Mouse (Mus musculus) activated CD4-positive, CD25-positive, alpha-beta regulatory T cell, adult 9 weeks (primary cell): ENCODE results near the gene B430218F22Rik. TPM values are rescaled to one million over a fixed set of nuclear protein-coding genes. Genes with fewer than 3 reads are reported as not detected.

Source experiments
- polyA plus RNA-seq: library from polyadenylated mRNA; unstranded; fragments of 100-300 nt; shearing (Covaris generic); gene quantifications from one replicate; pipeline ENCODE4 v1.2.1, GENCODE M21; 2017

B430218F22Rik gene
- 0.31 TPM for polyA plus RNA-seq

DNA sequence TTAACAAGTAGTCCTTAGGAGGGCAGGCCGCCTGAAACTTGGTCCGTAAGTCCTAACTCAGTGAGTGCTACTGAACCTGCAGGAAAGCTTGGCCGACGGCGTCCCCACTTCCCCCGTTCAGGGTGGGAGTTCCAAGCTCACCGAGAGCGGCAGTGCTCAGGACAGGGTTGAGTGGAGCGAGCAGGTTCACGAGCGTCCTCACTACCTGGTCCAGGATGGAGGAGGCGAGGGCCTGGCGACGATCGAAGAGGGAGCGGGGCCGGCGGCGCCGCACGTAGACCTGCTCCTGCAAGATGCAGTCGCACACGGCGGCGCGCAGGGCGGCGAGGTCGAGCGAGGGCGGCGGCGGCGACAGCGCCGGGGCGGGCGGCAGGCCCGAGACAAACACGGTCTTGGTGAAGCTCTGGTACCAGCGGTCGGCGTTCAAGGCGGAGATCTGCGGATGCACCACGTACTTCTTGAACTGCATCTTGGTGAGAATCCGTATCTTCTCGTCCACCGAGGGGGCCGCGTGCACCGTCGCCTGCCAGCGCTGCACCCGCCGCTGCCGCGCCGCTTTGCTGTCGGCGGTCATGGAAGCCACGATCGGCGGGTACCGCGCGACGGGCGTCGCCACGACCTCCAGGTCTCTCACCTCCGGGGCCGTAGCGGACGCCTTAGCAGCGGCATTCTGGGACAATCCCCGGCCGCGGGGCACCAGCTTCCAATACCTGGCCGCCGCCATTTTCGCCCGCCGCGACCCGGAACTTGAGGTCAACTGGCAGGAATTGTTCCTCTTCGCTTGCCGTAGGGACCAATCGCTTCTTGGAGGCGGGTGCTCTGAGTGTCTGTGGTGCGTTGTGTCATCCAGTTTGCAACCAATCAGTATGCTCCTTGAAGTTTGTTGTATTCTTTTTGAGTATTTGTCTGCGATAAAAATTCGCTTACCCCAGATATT is at the start of gene B430218F22Rik, which contains the start of gene Mrps30:
Gene B430218F22Rik, plus strand, starts transcription at position 120 of the 937 bp plus-strand sequence.
Gene Mrps30, minus strand, starts transcription at position 742 of the 937 bp plus-strand sequence.

Other genes starting within 250 kb of the B430218F22Rik start
- gene Mrps30, start 622 bp downstream of the B430218F22Rik start, polyA plus RNA-seq: 3.4 TPM